Mouse (Mus musculus) neural tube, embryonic 12.5 days (tissue): ENCODE data around the gene Knstrn. TPM values are rescaled to one million over a fixed set of nuclear protein-coding genes. Genes with fewer than 3 reads are reported as not detected.

Source experiments
- ATAC-seq: fragments of 200-750 bp; cut with Nextera tagmentation; 2 replicates; pipeline ENCODE4 v1.8.0; 2017; ENCODE audit warnings: low read depth, mild to moderate bottlenecking, moderate TSS enrichment, moderate library complexity; ENCODE audit not compliant: low FRiP score
- H3K27ac ChIP-seq: fragments of 300-500 bp; sonication (generic); 2 replicates; pipeline ENCODE4 v1.5.1; 2016
- H3K27me3 ChIP-seq: fragments of 300-500 bp; sonication (generic); replicated peaks from 2 replicates; pipeline ENCODE4 v1.6.1; 2016; ENCODE audit warnings: mild to moderate bottlenecking
- H3K36me3 ChIP-seq: fragments of 300-500 bp; sonication (generic); 2 replicates; pipeline ENCODE4 v1.6.1; 2016; ENCODE audit warnings: mild to moderate bottlenecking
- H3K4me1 ChIP-seq: fragments of 300-500 bp; sonication (generic); 2 replicates; pipeline ENCODE4 v1.6.1; 2016
- H3K4me2 ChIP-seq: fragments of 300-500 bp; sonication (generic); replicated peaks from 2 replicates; pipeline ENCODE4 v1.6.1; 2016; ENCODE audit warnings: mild to moderate bottlenecking
- H3K4me3 ChIP-seq: fragments of 300-500 bp; sonication (generic); 2 replicates; pipeline ENCODE4 v1.5.1; 2016
- H3K9ac ChIP-seq: fragments of 300-500 bp; sonication (generic); 2 replicates; pipeline ENCODE4 v1.6.1; 2016; ENCODE audit warnings: mild to moderate bottlenecking
- H3K9me3 ChIP-seq: fragments of 300-500 bp; sonication (generic); 2 replicates; pipeline ENCODE4 v1.6.1; 2016; ENCODE audit warnings: mild to moderate bottlenecking
- WGBS: fragments of 180-500 bp; shearing (Covaris S2); methylation state at CpG from one replicate; pipeline ENCODE4 v1.1.7; 2016; 5-methylcytosine and 5-hydroxymethylcytosine counted together
- polyA plus RNA-seq: library from polyadenylated mRNA; unstranded; fragments of >200 nt; fragmentation: Nextera tagmentation; extraction: Ambion mirVana; gene quantifications from 2 replicates; pipeline ENCODE4 v1.2.1, GENCODE M21; 2016

The Knstrn gene
- polyA plus RNA-seq, 1 experiment from 2014 or later, result 90.3 TPM

GRCm38 (mm10) chr2:118875316-118875715 is 61.5 kb downstream of the Knstrn start:
- WGBS, result 91% methylated on average over 8 of the region's 8 CpGs

GRCm38 (mm10) chr2:118876453-118876852 is 62.6 kb downstream of the Knstrn start:
- WGBS, result 91% methylated on average over 9 of the region's 9 CpGs
- ATAC-seq, result no peak
- Histone ChIP-seq H3K9me3 (no peaks in the 10 kb centered on the region), H3K4me3 (no peak overlapping the region), H3K9ac (no peak overlapping the region), H3K27me3 (no peaks in the 10 kb centered on the region), H3K4me2 (no peak overlapping the region), H3K27ac (no peak overlapping the region), H3K4me1 (no peaks in the 10 kb centered on the region), H3K36me3 (peaks cover 61% of the 10 kb centered on the region)

More at GRCm38 (mm10) chr2:118875316-118875715, 61.5 kb downstream of the Knstrn start:
- ATAC-seq, result no peak
- no peak overlapping the region for H3K4me3 ChIP-seq
- no peak overlapping the region for H3K9ac ChIP-seq
- no peaks in the 10 kb centered on the region for H3K9me3 ChIP-seq
- H3K4me2 ChIP-seq, result no peak overlapping the region
- no peaks in the 10 kb centered on the region for H3K27me3 ChIP-seq
- peaks cover 63% of the 10 kb centered on the region for H3K36me3 ChIP-seq
- H3K4me1 ChIP-seq, result no peaks in the 10 kb centered on the region
- no peak overlapping the region for H3K27ac ChIP-seq

- 88% methylated on average over 4 of the region's 4 CpGs for WGBS
- Histone ChIP-seq H3K4me2 (no peak overlapping the region), H3K9me3 (no peaks in the 10 kb centered on the region), H3K27me3 (0 out of 2 replicates have a peak, but pooled peaks cover 5% of the 10 kb centered on the region), H3K4me1 (peaks cover 6% of the 10 kb centered on the region; the same call in 1 of the 2 replicates), H3K27ac (no peak overlapping the region), H3K4me3 (no peak overlapping the region), H3K36me3 (peaks cover 29% of the 10 kb centered on the region), H3K9ac (no peak overlapping the region)
- no peak for ATAC-seq
Observed at GRCm38 (mm10) chr2:118881019-118881418, 67.2 kb downstream of the Knstrn start.

GRCm38 (mm10) chr2:118881956-118882355 is 68.2 kb downstream of the Knstrn start:
- ATAC-seq, result no peak
- 87% methylated on average over 5 of the region's 5 CpGs for WGBS
- Histone ChIP-seq H3K9ac (no peak overlapping the region), H3K36me3 (peaks cover 21% of the 10 kb centered on the region), H3K4me3 (no peak overlapping the region), H3K4me1 (peaks cover 6% of the 10 kb centered on the region; the same call in 1 of the 2 replicates), H3K27ac (no peak overlapping the region), H3K9me3 (no peaks in the 10 kb centered on the region), H3K4me2 (no peak overlapping the region), H3K27me3 (0 out of 2 replicates have a peak, but pooled peaks cover 5% of the 10 kb centered on the region)

GRCm38 (mm10) chr2:118882840-118883679 is 69.3 kb downstream of the Knstrn start:
- H3K4me2 ChIP-seq, result peak overlapping the region; percentile 73
- peaks cover 12% of the 10 kb centered on the region; the same call in 1 of the 2 replicates for H3K36me3 ChIP-seq
- ATAC-seq, result peak; percentile 80
- peak overlapping the region; percentile 28; the same call in 1 of the 2 replicates for H3K4me3 ChIP-seq
- peak overlapping the region; percentile 40; the same call in 1 of the 2 replicates for H3K9ac ChIP-seq
- H3K4me1 ChIP-seq, result peaks cover 6% of the 10 kb centered on the region; the same call in 1 of the 2 replicates
- WGBS, result 2% methylated on average over 32 of the region's 32 CpGs
- H3K27ac ChIP-seq, result no peak overlapping the region
- no peaks in the 10 kb centered on the region for H3K9me3 ChIP-seq
- H3K27me3 ChIP-seq, result 0 out of 2 replicates have a peak, but pooled peaks cover 5% of the 10 kb centered on the region

- H3K4me3 ChIP-seq, result no peak overlapping the region
- WGBS, result 82% methylated on average over 13 of the region's 13 CpGs
- H3K9me3 ChIP-seq, result no peaks in the 10 kb centered on the region
- no peak overlapping the region for H3K27ac ChIP-seq
- no peak for ATAC-seq
- no peaks in the 10 kb centered on the region for H3K36me3 ChIP-seq
- no peak overlapping the region; the same call in 1 of the 2 replicates for H3K4me2 ChIP-seq
- H3K9ac ChIP-seq, result no peak overlapping the region
- 0 out of 2 replicates have a peak, but pooled peaks cover 11% of the 10 kb centered on the region for H3K27me3 ChIP-seq
- peaks cover 6% of the 10 kb centered on the region; the same call in 1 of the 2 replicates for H3K4me1 ChIP-seq
Observed at GRCm38 (mm10) chr2:118887440-118887839, 73.6 kb downstream of the Knstrn start.

GRCm38 (mm10) chr2:118887845-118888548 is 74.2 kb downstream of the Knstrn start:
- ATAC-seq, result no peak
- Histone ChIP-seq H3K9ac (no peak overlapping the region), H3K27me3 (0 out of 2 replicates have a peak, but pooled peaks cover 13% of the 10 kb centered on the region), H3K9me3 (no peaks in the 10 kb centered on the region), H3K4me2 (peak overlapping the region; percentile 33), H3K27ac (no peak overlapping the region), H3K4me3 (no peak overlapping the region), H3K4me1 (peaks cover 4% of the 10 kb centered on the region; the same call in 1 of the 2 replicates), H3K36me3 (no peaks in the 10 kb centered on the region)
- WGBS, result 42% methylated on average over 14 of the region's 14 CpGs

GRCm38 (mm10) chr2:118891173-118891572 is 77.4 kb downstream of the Knstrn start:
- no peak for ATAC-seq
- H3K4me1 ChIP-seq, result peaks cover 4% of the 10 kb centered on the region
- H3K4me2 ChIP-seq, result no peak overlapping the region
- no peaks in the 10 kb centered on the region for H3K36me3 ChIP-seq
- H3K9ac ChIP-seq, result no peak overlapping the region
- H3K27me3 ChIP-seq, result peaks cover 33% of the 10 kb centered on the region
- no peak overlapping the region for H3K27ac ChIP-seq
- H3K4me3 ChIP-seq, result no peak overlapping the region
- H3K9me3 ChIP-seq, result no peaks in the 10 kb centered on the region
- WGBS, result 89% methylated on average over 4 of the region's 4 CpGs

GRCm38 (mm10) chr2:118895990-118896913 is 82.4 kb downstream of the Knstrn start:
- Histone ChIP-seq H3K27me3 (peaks cover 76% of the 10 kb centered on the region), H3K9ac (0 out of 2 replicates have a peak overlapping the region, but pooled peaks have one; percentile 47), H3K36me3 (no peaks in the 10 kb centered on the region), H3K4me2 (peak overlapping the region; percentile 73), H3K27ac (no peak overlapping the region), H3K4me3 (peak overlapping the region; percentile 38), H3K9me3 (no peaks in the 10 kb centered on the region), H3K4me1 (peaks cover 44% of the 10 kb centered on the region)
- ATAC-seq, result no peak
- WGBS, result under 1% methylated on average over 38 of the region's 38 CpGs

- H3K9me3 ChIP-seq, result no peaks in the 10 kb centered on the region
- peak overlapping the region; percentile 73 for H3K4me2 ChIP-seq
- H3K36me3 ChIP-seq, result no peaks in the 10 kb centered on the region
- 0 out of 2 replicates have a peak overlapping the region, but pooled peaks have one; percentile 47 for H3K9ac ChIP-seq
- peak overlapping the region; percentile 38 for H3K4me3 ChIP-seq
- peaks cover 74% of the 10 kb centered on the region for H3K27me3 ChIP-seq
- WGBS, result under 1% methylated on average over 13 of the region's 13 CpGs
- no peak overlapping the region for H3K27ac ChIP-seq
- ATAC-seq, result no peak
- peaks cover 44% of the 10 kb centered on the region for H3K4me1 ChIP-seq
Observed at GRCm38 (mm10) chr2:118896914-118897291, 83.1 kb downstream of the Knstrn start.

GRCm38 (mm10) chr2:118897392-118897791 is 83.6 kb downstream of the Knstrn start:
- H3K9me3 ChIP-seq, result no peaks in the 10 kb centered on the region
- H3K36me3 ChIP-seq, result no peaks in the 10 kb centered on the region
- peak overlapping the region; percentile 73 for H3K4me2 ChIP-seq
- peak overlapping the region; percentile 38 for H3K4me3 ChIP-seq
- H3K27ac ChIP-seq, result no peak overlapping the region
- 2% methylated on average over 7 of the region's 7 CpGs for WGBS
- peaks cover 71% of the 10 kb centered on the region for H3K27me3 ChIP-seq
- peaks cover 46% of the 10 kb centered on the region for H3K4me1 ChIP-seq
- 0 out of 2 replicates have a peak overlapping the region, but pooled peaks have one; percentile 47 for H3K9ac ChIP-seq
- no peak for ATAC-seq
